Mouse (Mus musculus) v-Abl transformed pro-B cells (cell line): ENCODE results near the gene Fam221b.

Experiments
- in situ Hi-C, 2 experiments: fragments of 400-800 bp; cut with MboI; formaldehyde crosslinking; loops; one replicate each; pipeline ENCODE4 v1.15.1; 2025; ENCODE audit not compliant: unreplicated experiment in 2 of 2

The Fam221b gene

GRCm38 (mm10) chr4:43668782-43669427 lies at the start of gene Fam221b, which contains the start of gene Tmem8b:
Gene Fam221b, minus strand, starts transcription at chr4:43669145.
Gene Tmem8b, plus strand, starts transcription at chr4:43668971.
- in situ Hi-C loops = no loop called here

- in situ Hi-C loops = loop anchor here (5.0 to 25.0 kb wide), 4 partner anchors 186 to 651 kb away; partner anchors contain the start of gene Unc13b (in 1 of the 2)
These were observed 44.8 kb upstream of the Fam221b start for GRCm38 (mm10) chr4:43713652-43714219.

GRCm38 (mm10) chr4:43711821-43712220 lies 42.9 kb upstream of the Fam221b start:
- in situ Hi-C loops = loop anchor here (5.0 to 25.0 kb wide), 4 partner anchors 185 to 650 kb away; partner anchors contain the start of gene Unc13b (in 1 of the 2)

GRCm38 (mm10) chr4:43709869-43710268 lies 40.9 kb upstream of the Fam221b start, which contains the start of gene Olfr71:
Gene Olfr71, minus strand, starts transcription at chr4:43710255.
- in situ Hi-C loops = loop anchor here (5.0 to 25.0 kb wide), 5 partner anchors 183 to 665 kb away; partner anchors contain the start of genes Fam214b (in 1 of the 2) and Unc13b (in 1 of the 2)

GRCm38 (mm10) chr4:43705991-43706390 lies 37.0 kb upstream of the Fam221b start:
- in situ Hi-C loops = loop anchor here (10.0 to 25.0 kb wide), 2 partner anchors 644 to 661 kb away; partner anchors contain the start of genes Fam214b (in 1 of the 2) and Unc13b (in 1 of the 2)

GRCm38 (mm10) chr4:43703851-43704250 lies 34.9 kb upstream of the Fam221b start:
- in situ Hi-C loops = loop anchor here (10.0 to 25.0 kb wide), 2 partner anchors 642 to 659 kb away; partner anchors contain the start of genes Fam214b (in 1 of the 2) and Unc13b (in 1 of the 2)

- in situ Hi-C loops = loop anchor here (10.0 to 25.0 kb wide), 2 partner anchors 641 to 659 kb away; partner anchors contain the start of genes Fam214b (in 1 of the 2) and Unc13b (in 1 of the 2)
These were observed 34.5 kb upstream of the Fam221b start for GRCm38 (mm10) chr4:43703439-43703838.

- in situ Hi-C loops = loop anchor here (10.0 to 25.0 kb wide), 2 partner anchors 638 to 656 kb away; partner anchors contain the start of genes Fam214b (in 1 of the 2) and Unc13b (in 1 of the 2)
These were observed 31.8 kb upstream of the Fam221b start, which contains the start of gene Olfr70 for GRCm38 (mm10) chr4:43700707-43701106. Gene Olfr70, minus strand, starts transcription at chr4:43700807.

GRCm38 (mm10) chr4:43696561-43696960 lies 27.6 kb upstream of the Fam221b start:
- in situ Hi-C loops = no loop called here

- in situ Hi-C loops = no loop called here
These were observed 26.3 kb upstream of the Fam221b start for GRCm38 (mm10) chr4:43695249-43695671.

- in situ Hi-C loops = no loop called here
These were observed 25.7 kb upstream of the Fam221b start for GRCm38 (mm10) chr4:43694439-43695248.

- in situ Hi-C loops = no loop called here
These were observed 24.9 kb upstream of the Fam221b start for GRCm38 (mm10) chr4:43693806-43694241.

GRCm38 (mm10) chr4:43691026-43691425 lies 22.1 kb upstream of the Fam221b start:
- in situ Hi-C loops = no loop called here

- in situ Hi-C loops = no loop called here
These were observed 21.1 kb upstream of the Fam221b start for GRCm38 (mm10) chr4:43690021-43690420.

GRCm38 (mm10) chr4:43679416-43680043 lies 10.6 kb upstream of the Fam221b start:
- in situ Hi-C loops = no loop called here

GRCm38 (mm10) chr4:43678541-43678940 lies 9.6 kb upstream of the Fam221b start:
- in situ Hi-C loops = no loop called here

GRCm38 (mm10) chr4:43675608-43676007 lies 6.7 kb upstream of the Fam221b start:
- in situ Hi-C loops = no loop called here

GRCm38 (mm10) chr4:43674974-43675373 lies 6.0 kb upstream of the Fam221b start:
- in situ Hi-C loops = no loop called here

- in situ Hi-C loops = no loop called here
These were observed 4.8 kb upstream of the Fam221b start for GRCm38 (mm10) chr4:43673703-43674102.

- in situ Hi-C loops = no loop called here
These were observed 3.1 kb upstream of the Fam221b start for GRCm38 (mm10) chr4:43672070-43672469.
